Mouse (Mus musculus) G1E-ER4 (cell line): ENCODE data around the gene Gm8068. TPM values are rescaled to one million over a fixed set of nuclear protein-coding genes. Genes with fewer than 3 reads are reported as not detected.
"Not testable (repeated sequence)": the region's sequence is repeated elsewhere in the genome, so short reads cannot be mapped to it uniquely, and the experiment has no call there.

Experiments used
- GATA1 ChIP-seq: IDR thresholded peaks from one replicate; pipeline ENCODE4 v1.8.0; 2012; ENCODE audit warnings: low read length, inconsistent platforms
- polyA plus RNA-seq: library from polyadenylated mRNA; stranded (reverse); fragments of >175 nt; gene quantifications from 2 replicates; pipeline ENCODE4 v1.2.3, GENCODE M21; 2012

Gene Gm8068
- not detected in 2 replicates for polyA plus RNA-seq

GRCm38 (mm10) chr14:41701785-41702184 is at the start of gene Gm8068:
Gene Gm8068 (minus strand): TSS chr14:41701885.
- TF ChIP-seq GATA1: not testable (repeated sequence)

- TF ChIP-seq GATA1: not testable (repeated sequence)
Measured at GRCm38 (mm10) chr14:41750514-41750913, 48.8 kb upstream of the Gm8068 start, which contains the start of gene Gm7929. Gene Gm7929 (minus strand): TSS chr14:41750614.

Other genes starting within 250 kb of the Gm8068 start
- not detected in 2 replicates for gene Gm7954, start 248.4 kb downstream of the Gm8068 start, polyA plus RNA-seq
- not detected in 2 replicates for gene Gm3486, start 212.4 kb downstream of the Gm8068 start, polyA plus RNA-seq
- not detected in 2 replicates for gene Gm7970, start 146.3 kb downstream of the Gm8068 start, polyA plus RNA-seq
- gene 1700049E17Rik2, start 128.7 kb downstream of the Gm8068 start, polyA plus RNA-seq: 0.04 TPM in 1 of 2 replicates, not detected in the other
- gene Gm3072, start 77.3 kb downstream of the Gm8068 start, polyA plus RNA-seq: not detected in 2 replicates
- gene Gm3676, start 55.4 kb downstream of the Gm8068 start, polyA plus RNA-seq: not detected in 2 replicates
- gene Gm7929, start 48.7 kb upstream of the Gm8068 start, polyA plus RNA-seq: not detected in 2 replicates
- gene Gm47189, start 70.6 kb upstream of the Gm8068 start, polyA plus RNA-seq: not detected in 2 replicates
- gene Gm7980, start 205.4 kb upstream of the Gm8068 start, polyA plus RNA-seq: not detected in 2 replicates
- not detected in 2 replicates for gene 1700049E17Rik1, start 223.1 kb upstream of the Gm8068 start, polyA plus RNA-seq
- gene 1700024B05Rik, start 242.1 kb upstream of the Gm8068 start, polyA plus RNA-seq: 0.06 and 0.08 TPM in 2 replicates